Mouse (Mus musculus) inflammation-experienced regulatory T-cells, adult 6 months (primary cell): Measurements from ENCODE around the gene Ociad1. TPM values are rescaled to one million over a fixed set of nuclear protein-coding genes. Genes with fewer than 3 reads are reported as not detected.
"Not testable (repeated sequence)": the region's sequence is repeated elsewhere in the genome, so short reads cannot be mapped to it uniquely, and the experiment has no call there.

Source experiments
- ATAC-seq: one replicate; pipeline ENCODE4 v1.8.0; 2017
- polyA plus RNA-seq, 3 experiments: library from polyadenylated mRNA; unstranded; fragments of 100-300 nt; shearing (Covaris generic); gene quantifications; one replicate each; pipeline ENCODE4 v1.2.1; 2017

Gene Ociad1
- polyA plus RNA-seq, 3 experiments from 2014 or later = 141 to 209 (median 183) TPM

DNA sequence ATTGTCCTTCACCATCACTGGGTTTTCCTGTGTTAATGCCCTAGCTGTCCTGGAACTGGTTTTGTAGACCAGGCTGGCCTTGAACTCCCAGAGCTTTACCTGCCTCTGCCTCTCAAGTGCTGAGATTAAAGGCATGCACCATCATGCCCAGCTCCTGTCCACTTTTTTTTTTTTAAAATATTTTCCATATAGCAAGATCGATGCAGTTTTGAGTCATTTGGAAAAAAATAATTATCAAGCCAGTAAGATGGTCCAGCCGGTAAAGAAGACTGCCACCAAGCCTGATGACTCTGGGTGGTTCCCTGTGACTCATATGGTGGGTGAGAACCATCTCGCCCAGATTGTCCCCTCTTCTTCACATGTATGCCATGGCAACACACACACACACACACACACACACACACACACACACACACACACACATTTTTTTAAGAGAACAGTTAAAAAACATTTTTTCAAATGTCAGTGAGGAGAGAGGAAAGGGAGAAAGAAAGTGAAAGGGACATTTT lies 7.1 kb upstream of the Ociad1 start:
- ATAC-seq = peak; percentile 51

DNA sequence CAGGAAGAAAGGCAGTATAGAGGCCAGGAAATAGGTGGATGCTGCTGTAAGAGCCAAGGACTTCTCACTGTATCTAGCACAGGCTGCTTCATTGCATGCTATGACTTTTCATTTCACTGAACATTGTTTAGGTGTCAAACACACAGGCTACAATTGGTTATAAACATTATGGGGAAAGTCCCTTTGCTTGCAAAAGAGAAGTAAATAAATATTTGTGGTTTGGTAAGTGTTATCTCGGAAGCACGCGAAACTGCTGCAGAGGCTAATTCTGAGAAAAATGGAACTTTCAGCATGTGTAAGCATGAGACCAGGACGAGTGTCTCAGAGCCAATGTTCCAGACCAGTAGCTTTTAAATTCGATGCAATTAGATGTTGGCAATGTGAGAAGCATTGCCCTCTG lies 6.0 kb upstream of the Ociad1 start:
- ATAC-seq = peak; percentile 87

DNA sequence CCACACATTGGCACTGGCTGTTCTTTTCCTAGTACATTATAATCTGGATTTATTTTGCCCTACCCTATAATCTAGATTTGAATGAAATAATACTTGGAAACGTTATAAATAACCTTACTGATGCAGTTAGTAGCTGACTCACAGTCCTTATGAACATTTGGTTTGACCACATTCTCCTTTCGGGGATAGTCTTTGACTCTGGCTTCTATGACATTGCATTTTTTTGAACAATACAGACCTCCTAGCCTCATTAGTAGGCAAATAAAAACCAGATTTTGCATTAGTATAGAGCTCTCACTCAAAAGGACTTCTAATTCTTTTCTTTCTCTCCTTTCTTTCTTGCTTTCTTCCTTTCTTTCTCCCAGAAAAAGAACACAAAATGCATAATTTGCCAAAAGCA lies 2.7 kb upstream of the Ociad1 start:
- ATAC-seq = no peak

DNA sequence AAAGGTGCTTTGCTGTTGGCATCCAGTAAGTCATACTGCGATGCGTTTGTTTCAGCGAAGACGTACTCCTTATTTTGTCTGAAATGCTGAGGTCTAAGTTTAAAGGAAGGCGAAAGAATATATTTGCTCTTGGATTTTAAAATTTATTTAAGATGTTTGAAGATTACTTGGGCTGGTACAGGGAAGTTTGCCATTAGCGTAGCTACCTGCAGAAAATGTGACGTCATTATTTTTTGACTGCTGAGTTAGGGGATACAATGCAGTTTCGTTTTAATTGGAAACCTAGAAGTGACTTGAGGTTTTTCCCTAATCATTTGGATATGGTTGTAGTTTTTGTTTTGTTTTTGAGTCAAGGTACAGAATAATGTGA lies 859 bp downstream of the Ociad1 start:
- peak; percentile 48 for ATAC-seq

DNA sequence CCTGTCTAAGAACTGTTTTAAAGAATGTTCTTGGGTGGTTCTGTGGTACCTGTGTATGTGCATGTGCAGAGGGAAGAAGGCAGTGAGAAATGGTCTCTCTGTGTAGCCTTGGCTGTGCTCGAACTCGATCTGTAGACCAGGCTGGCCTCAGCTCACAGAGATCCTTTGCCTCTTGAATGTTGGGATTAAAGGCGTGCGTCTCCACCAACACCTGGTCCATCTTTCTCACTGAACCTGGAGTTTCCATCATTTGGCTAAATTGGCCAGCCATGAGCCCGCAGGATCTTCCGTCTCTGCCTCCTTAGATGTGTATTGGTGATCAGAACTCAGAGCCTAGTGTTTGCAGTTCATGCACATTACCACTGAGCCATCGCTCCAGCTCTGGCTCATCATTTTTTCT lies 2.4 kb downstream of the Ociad1 start:
- ATAC-seq = no peak

DNA sequence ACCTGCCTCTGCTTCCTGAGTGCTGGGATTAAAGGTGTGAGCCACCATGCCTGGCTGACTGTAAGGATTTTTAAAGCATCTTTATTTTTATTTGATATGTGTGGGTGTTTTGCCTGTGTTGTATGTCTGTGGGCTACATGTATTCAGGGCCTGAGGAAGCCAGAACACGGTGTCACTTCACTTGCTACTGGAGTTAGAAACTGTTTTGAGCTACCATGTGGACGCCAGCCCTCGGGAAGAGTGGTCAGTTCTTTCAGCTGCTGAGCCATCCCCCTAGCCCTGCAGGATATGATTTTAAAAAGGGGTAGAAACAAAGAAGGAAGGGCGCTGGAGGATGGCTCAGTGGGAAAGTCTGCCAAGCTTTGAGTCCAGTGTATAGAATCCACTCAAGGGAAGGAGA lies 3.3 kb downstream of the Ociad1 start:
- no peak for ATAC-seq

DNA sequence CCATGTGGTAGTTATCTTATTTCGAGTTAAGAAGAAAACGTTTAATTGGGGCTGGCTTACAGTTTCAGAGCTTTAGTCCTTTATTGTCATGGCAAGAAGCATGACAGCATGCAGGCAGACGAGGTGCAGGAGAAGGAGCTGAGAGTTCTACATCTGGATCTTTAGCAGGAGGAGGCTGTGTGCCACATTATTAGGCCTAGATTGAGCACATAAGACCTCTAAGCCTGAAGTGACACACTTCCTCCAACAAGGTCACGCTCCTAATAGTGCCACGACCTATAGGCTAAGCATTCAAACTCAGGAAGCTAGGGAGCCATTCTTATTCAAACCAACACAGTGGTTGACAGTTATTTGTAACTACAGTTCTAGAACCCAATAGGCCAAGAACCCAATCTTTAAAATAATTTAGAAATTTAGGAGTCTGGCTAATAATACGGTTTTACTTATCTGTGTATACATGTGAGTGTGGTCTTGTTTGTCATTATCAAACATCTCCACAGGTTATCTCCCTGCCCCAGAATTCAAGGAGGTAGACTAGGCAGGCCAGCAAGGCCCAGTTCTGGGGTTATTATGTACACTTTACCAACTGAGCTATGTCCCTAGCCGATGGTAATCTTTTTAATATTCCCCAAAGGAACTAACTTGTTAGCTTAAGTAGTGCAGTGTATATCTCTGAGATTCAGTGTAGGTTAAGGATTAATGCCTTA lies 9.2 kb downstream of the Ociad1 start:
- no peak for ATAC-seq

DNA sequence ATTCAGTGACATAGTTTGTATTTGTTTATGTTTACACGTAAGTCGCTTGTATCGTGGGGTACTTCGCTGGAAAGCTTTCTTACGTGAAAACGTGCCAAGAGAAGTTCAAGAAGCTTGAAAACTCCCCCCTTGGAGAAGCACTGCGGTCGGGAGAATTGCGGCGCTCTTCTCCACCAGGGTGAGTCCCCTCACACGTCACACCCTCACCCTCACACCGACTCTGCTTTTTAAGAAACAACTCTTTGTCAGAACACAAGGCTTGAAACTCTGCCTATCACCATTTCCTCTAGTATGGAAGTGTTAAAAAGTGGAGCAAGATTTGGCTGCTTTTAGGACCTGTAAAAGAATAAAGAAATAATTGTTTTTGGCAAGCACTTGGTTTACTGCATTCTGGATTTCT lies 11.9 kb downstream of the Ociad1 start:
- no peak for ATAC-seq

DNA sequence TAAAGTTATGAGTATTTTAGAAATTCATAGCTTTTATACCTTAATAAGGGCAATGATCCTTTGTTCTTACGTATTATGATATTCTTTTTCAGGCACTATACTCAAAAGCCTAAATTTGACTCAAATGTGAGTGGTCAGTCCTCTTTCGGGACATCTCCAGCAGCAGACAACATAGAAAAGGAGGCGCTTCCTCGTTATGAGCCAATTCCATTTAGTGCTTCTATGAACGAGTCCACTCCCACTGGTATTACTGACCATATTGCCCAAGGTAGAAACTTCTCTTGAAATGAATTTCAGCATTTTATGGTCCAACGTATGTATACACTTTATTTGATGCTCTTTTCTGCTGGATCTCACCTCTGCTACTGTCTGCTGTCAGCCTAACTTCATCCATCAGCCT lies 13.9 kb downstream of the Ociad1 start:
- no peak for ATAC-seq

DNA sequence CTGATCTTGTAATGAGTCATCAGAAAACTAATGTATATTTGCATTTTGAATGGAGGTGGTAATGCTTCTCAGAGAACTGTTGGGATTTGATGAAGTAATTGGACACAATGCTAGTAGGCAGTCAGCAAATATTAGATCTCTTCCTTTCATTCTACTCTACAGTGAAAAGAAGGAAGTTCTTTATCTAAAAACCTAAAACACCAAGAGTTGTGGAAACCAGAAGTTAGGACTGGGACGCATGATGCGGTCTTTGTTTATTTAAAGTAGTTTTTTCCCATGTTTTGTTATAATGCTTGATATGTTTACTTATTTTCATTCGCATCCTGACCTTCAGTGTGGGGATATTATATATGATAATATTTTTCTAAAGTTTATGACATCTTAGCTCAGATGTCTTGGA lies 14.7 kb downstream of the Ociad1 start:
- ATAC-seq = no peak

DNA sequence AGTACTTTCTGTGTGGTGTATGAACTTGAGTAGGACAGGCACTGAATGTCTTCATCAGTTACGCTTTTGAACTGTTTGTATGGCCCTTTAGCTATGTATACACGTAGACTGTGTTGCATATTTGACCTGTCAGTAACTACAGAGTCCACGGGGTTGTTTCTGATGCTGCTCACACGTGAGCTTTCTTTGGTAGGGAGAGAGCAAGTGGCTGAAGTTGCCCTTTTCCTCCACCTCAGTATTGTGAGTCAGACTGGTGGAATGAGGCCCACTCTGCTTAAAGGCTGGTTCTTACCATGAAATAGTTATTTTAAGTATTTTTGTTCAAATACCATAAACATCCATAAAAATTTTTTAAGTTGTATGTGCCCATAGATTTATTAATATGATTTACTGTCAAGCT lies 16.9 kb downstream of the Ociad1 start:
- ATAC-seq = no peak

DNA sequence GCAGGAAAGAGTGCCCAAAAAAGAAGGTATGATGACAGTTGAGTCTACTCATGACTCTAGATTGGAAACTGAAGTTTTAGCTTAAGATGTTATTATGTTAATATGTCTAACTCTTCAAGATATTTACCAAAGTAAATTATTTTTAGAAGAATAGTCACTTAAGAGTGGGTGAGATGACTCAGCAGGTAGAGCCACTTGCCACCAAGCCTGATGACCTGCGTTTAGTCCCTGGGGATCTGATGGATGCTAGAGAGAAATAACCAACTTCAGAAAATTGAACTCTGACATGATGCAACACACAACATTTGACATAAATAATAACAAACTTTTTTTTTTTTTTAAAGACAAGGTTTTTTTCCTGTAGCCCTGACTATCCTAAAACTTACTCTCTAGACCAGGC lies 17.8 kb downstream of the Ociad1 start:
- ATAC-seq = no peak

DNA sequence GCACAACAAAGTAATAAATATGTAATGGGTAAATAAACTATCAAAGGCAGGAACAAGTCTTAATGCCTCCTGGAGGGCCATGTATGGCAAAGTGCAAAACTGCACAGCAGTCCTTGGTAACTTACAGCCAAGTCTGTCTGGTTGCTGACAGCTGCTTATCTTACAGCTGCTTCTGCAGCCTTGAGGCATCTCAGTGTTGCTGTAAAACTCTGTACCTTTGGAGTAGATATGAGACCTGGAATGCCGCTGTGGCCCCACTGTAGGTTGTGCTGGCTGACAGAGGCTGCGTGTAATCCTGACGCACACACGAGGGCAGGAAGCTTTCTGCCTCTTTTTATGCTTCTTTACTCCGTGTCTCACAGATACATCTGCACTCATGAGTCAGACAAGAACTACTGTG lies 18.9 kb downstream of the Ociad1 start:
- no peak for ATAC-seq

DNA sequence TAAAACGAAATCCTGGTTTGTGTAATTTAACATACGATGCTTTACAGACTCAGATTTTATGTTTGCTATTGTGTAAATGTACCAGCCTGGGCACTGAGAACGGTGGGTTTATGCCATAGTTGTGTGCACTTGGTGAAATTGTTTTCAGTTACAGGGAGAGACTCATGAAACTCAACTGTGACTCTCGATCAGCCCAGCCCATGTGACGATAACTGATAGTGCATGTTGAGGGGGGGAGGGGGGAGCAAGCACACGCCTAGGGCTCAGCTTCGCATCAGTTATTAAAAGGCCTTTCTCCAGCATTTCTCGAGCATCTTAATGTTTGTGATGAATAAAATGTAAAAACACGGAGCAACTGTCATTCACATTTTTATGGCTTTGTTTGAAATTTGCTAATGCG lies 21.0 kb downstream of the Ociad1 start:
- ATAC-seq = no peak

DNA sequence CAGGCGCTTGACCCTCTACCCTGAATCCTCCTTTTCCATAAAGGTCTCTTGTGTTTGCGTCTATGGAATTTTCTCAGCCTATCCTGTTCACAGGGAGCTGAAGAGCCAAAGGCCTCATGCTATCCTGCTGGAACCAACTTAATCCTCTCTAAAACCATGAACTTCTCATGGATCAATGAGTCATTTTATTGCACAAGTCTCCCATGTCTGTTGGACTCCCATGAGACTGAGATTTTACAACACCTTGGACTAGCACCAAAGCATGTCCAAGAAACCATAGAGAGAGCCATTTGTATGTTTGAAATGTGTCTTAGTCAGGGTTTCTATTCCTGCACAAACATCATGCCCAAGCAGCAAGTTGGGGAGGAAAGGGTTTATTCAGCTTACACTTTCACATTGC lies 22.1 kb downstream of the Ociad1 start:
- ATAC-seq = no peak

DNA sequence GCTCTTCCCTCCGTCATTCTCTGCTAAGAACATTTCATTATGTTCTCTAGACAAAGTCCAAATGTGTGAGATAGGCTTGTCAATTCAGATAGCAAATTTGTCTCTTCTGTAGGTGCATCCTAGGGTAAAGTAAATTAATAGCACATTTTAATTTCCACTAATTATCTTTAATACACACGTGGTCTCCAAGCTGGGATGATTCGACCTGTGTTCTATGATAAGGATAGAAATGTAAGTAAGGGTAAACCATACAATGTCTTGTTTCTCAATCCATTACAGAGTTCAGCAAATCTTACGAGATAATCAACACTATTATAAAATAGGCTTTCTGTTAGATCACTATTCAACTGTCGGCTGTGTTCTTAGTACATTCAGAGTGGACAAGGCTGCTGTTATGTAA lies 26.7 kb downstream of the Ociad1 start:
- no peak for ATAC-seq

DNA sequence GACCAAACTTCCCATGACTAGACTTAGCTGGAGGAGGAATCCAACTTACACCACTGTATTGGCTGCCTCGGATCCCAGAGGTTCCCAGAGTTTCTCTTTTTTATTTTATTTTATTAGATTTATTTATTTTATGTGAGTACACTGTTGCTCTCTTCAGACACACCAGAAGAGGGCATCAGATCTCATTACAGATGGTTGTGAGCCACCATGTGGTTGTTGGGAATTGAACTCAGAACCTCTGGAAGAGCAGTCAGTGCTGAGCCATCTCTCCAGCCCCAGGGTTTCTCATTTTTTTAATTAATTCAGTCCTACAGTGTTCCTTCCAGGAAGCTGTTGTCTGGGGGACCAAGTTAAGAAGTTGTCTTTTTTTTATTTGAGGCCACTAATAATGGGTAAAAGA lies 30.1 kb downstream of the Ociad1 start:
- not testable (repeated sequence) for ATAC-seq

DNA sequence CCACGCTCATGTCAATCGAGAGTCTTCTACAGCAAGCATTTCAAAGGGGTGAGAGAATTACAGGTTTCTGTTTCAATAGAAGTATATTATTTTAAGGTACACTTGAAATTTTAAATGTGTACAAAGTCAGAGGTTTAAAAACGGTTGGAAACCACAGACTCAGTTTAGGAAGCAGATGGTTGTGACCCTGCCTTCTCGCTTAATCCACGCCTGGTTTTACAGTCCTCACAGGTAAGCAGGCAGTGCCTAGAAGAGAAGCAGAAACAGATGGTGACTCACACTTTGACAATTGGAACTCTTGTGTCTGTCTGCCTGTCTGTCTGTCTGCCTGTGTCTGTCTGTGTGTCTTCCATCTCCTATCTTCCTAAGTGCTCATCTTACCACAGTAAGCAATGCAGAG lies 31.0 kb downstream of the Ociad1 start:
- no peak for ATAC-seq

DNA sequence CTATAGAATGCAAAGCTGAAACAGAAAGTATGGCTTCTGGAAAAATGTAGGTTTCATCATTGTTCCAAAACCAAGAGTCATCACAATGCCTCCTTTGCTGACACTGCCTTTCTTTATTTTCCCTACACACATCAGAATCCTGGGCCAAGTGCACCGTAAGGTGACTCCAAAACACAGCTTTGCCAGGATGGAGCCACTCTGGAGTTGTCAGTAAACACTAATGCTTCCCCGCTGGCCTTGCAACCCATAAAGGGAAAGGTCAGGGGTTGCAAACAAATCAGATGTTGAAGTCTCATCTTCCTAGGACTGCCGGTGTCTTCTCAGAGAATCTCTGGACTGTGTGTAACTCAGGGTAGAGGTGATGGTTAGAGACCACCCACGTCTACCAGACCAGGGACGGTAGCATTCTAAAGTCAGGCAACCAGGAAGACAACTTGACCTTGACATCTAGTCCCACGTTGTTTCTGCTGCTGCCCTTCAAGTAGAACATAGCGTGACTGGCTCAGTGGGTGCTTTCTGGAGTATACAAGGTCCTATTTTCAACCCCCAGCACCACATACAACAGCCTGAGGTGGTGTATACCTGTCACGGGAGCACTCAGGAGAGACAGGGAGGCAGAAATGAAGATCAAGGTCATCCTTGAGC lies 32.1 kb downstream of the Ociad1 start:
- ATAC-seq = no peak

DNA sequence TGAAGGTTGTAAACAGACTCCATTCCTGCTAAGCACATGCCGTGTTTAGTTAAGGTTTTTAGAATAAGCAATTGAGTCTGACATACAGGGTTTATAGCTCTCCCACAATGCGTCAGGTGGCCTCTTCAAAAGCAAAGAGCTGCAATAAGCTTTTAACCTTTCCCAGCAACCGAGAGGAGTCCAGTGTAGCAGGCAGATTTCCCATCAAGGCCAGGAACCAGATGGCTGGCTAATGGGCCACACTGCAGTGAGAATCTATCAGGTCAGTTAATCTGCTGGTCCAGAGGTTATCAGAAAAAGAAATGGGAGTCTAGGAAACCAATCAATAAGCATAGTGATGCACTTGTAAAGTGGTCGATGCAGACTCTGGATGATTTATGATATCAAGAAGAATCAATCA lies 38.4 kb downstream of the Ociad1 start:
- ATAC-seq = no peak

DNA sequence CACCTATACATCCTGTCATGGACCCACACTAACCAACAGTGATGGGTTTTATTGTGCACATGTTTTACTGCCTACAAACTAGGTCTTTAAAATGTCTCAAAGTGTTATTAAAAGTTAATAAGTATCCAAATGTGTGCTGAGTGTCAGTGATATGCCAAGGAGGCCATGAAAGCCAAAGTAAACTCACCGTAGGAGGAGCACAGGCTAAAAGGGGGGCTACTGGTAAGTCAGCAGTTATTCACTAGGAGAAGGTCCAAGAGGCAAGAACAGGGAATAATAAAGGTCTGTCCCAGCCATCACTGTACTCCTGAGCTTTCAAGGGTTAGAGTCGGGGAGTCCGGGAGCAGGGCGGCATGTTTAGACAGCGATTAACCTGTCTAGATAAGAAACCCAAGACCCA lies 43.9 kb downstream of the Ociad1 start:
- ATAC-seq = no peak

DNA sequence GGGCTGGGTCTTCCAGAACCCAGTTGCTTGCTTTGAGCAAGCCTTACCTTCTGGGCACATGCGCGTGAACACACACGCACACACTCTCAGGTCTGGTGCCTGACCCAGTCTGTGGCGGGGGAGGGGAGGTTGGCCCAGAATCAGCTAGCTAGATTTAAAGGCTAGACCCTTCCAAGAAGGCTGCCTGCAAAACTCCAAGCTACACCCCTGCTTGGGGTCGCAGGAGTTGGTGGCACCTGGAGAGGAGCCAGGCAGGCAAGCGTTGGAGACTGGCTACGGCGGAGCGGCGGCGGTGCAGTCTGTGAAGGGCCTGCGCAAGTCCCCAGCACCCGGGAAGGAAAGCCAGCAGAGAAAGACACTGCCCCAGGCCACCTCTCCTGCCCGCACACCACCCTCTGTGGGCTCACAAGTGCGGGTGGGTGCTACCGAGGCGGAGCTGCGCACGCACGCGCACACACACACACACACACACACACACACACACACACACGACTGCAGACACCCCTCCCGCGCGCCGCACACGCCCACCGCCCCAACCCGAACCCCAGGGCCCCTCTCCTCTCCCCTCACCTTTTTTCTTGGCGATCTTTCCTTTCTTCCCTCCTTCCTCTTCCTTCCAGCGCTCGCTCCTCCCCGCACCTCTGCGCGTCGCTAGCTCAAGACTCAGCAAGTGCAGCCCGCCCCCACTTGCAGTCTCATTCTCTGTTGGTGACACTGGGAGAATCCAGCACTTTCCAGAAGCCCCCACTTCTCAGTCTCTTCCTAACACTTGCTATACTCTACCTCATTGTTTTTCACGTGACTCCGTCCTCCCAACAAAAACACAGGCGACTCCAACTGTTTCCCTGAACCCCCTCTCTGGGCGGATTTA lies 45.6 kb downstream of the Ociad1 start:
- no peak for ATAC-seq

DNA sequence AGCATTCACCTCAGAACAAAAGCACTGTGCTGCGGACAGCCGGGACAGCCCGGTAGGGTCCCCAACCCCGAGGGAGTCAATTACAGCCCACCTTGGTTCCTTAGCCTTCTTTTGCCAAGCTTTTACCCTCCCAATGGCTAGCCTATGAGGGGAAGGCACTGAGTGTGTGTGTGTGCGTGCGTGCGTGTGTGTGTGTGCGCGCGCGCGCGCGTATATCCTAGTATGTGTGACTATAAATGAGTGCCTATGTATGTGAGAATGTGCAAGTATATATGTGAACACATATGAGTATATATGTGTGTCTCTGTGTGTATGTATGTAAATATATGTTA lies 46.2 kb downstream of the Ociad1 start:
- ATAC-seq = no peak
